Mouse (Mus musculus) CH12.LX (cell line): Measurements from ENCODE around the gene Dhrs11. TPM values are rescaled to one million over a fixed set of nuclear protein-coding genes. Genes with fewer than 3 reads are reported as not detected.
A peak's percentile ranks its signal among the peaks of the same experiment; 100 is the strongest.

ENCODE experiments used
- DNase-seq: peaks from one replicate; pipeline ENCODE4 v3.0.0-alpha.2; 2013; ENCODE audit errors: extremely low read depth
- H3K27ac ChIP-seq: 2 replicates; pipeline ENCODE4 v1.5.1; 2012; ENCODE audit warnings: low read depth, mild to moderate bottlenecking, control low read depth, moderate library complexity; ENCODE audit not compliant: insufficient read depth
- H3K27me3 ChIP-seq: replicated peaks from 2 replicates; pipeline ENCODE3; 2012; ENCODE audit warnings: inconsistent platforms
- H3K36me3 ChIP-seq, 2 experiments: replicated peaks in 1 of 2; 2 replicates each; pipeline versions ENCODE3 to v1.6.1; 2012; ENCODE audit warnings: inconsistent platforms in 1 of 2, low read length in 1 of 2, mild to moderate bottlenecking in 1 of 2, mixed read lengths in 1 of 2, moderate library complexity in 1 of 2; ENCODE audit not compliant: control insufficient read depth in 1 of 2, insufficient read depth in 1 of 2
- H3K4me1 ChIP-seq, 2 experiments: 2 replicates each; pipeline ENCODE4 v1.6.1; 2012; ENCODE audit warnings: inconsistent platforms in 1 of 2, moderate library complexity in 1 of 2; ENCODE audit not compliant: insufficient read depth in 2 of 2, control insufficient read depth in 1 of 2
- H3K4me2 ChIP-seq: 2 replicates; pipeline ENCODE4 v1.6.1; 2012; ENCODE audit warnings: low read depth, mild to moderate bottlenecking, control low read depth; ENCODE audit not compliant: poor library complexity, insufficient read depth, severe bottlenecking
- H3K4me3 ChIP-seq, 3 experiments: fragments of 150-350 bp in 1 of 3; sonication (generic) in 1 of 3; replicated peaks in 1 of 3; 2 replicates each; pipeline versions ENCODE3 to v1.5.1; 2011 to 2012; ENCODE audit warnings: low read depth in 2 of 3, low read length in 2 of 3, mild to moderate bottlenecking in 2 of 3, moderate library complexity in 2 of 3, control low read depth in 1 of 3, improper control_type of control experiment in 1 of 3, inconsistent platforms in 1 of 3, mixed read lengths in 1 of 3; ENCODE audit not compliant: poor library complexity in 1 of 3
- H3K79me2 ChIP-seq: replicated peaks from 2 replicates; pipeline ENCODE4 v1.6.1; 2012; ENCODE audit warnings: mild to moderate bottlenecking, moderate library complexity; ENCODE audit not compliant: control insufficient read depth, poor library complexity, insufficient read depth, severe bottlenecking; ENCODE audit errors: extremely low read depth
- H3K9ac ChIP-seq: 2 replicates; pipeline ENCODE4 v1.6.1; 2012; ENCODE audit warnings: low read depth, mild to moderate bottlenecking, control low read depth, moderate library complexity; ENCODE audit not compliant: insufficient read depth
- H3K9me3 ChIP-seq: replicated peaks from 2 replicates; pipeline ENCODE3; 2012; ENCODE audit warnings: low read length, inconsistent platforms, mixed read lengths
- CHD1 ChIP-seq: IDR thresholded peaks from 2 replicates; pipeline ENCODE4 v1.6.1; 2012; ENCODE audit warnings: low read depth, low read length, improper control_type of control experiment, inconsistent platforms
- CTCF ChIP-seq, 2 experiments: IDR thresholded peaks in 1 of 2; conservative IDR thresholded peaks in 1 of 2; 2 replicates each; pipeline ENCODE4 v1.5.1; 2011 to 2012; ENCODE audit warnings: low read depth in 2 of 2, low read length in 2 of 2, improper control_type of control experiment in 1 of 2, inconsistent platforms in 1 of 2, mild to moderate bottlenecking in 1 of 2, moderate library complexity in 1 of 2
- E2F4 ChIP-seq: IDR thresholded peaks from 2 replicates; pipeline ENCODE4 v1.6.1; 2011; ENCODE audit warnings: low read depth, low read length, improper control_type of control experiment; ENCODE audit not compliant: insufficient replicate concordance
- ELF1 ChIP-seq: IDR thresholded peaks from 2 replicates; pipeline ENCODE4 v1.6.1; 2014; ENCODE audit warnings: low read depth, mild to moderate bottlenecking, inconsistent platforms, low read length, improper control_type of control experiment
- EP300 ChIP-seq: IDR thresholded peaks from 2 replicates; pipeline ENCODE4 v1.6.1; 2011; ENCODE audit warnings: low read length, improper control_type of control experiment
- ETS1 ChIP-seq: conservative IDR thresholded peaks from 2 replicates; pipeline ENCODE4 v1.6.1; 2012; ENCODE audit warnings: low read depth, mild to moderate bottlenecking, inconsistent platforms, low read length, improper control_type of control experiment, moderate library complexity
- GABPA ChIP-seq: IDR thresholded peaks from 2 replicates; pipeline ENCODE4 v1.6.1; 2012; ENCODE audit warnings: low read depth, low read length, improper control_type of control experiment, inconsistent platforms; ENCODE audit not compliant: insufficient replicate concordance
- HCFC1 ChIP-seq: IDR thresholded peaks from 2 replicates; pipeline ENCODE4 v1.6.1; 2012; ENCODE audit warnings: low read depth, mild to moderate bottlenecking, inconsistent platforms, low read length, improper control_type of control experiment
- JUN ChIP-seq: IDR thresholded peaks from 2 replicates; pipeline ENCODE4 v1.6.1; 2011; ENCODE audit warnings: low read depth, mild to moderate bottlenecking, low read length, improper control_type of control experiment, moderate library complexity; ENCODE audit not compliant: insufficient read depth
- JUND ChIP-seq: conservative IDR thresholded peaks from 2 replicates; pipeline ENCODE4 v1.6.1; 2011; ENCODE audit warnings: low read depth, low read length, improper control_type of control experiment
- KAT2A ChIP-seq: IDR thresholded peaks from 2 replicates; pipeline ENCODE4 v1.6.1; 2012; ENCODE audit warnings: low read length, improper control_type of control experiment, inconsistent platforms; ENCODE audit not compliant: insufficient replicate concordance
- MAFK ChIP-seq: IDR thresholded peaks from 2 replicates; pipeline ENCODE4 v1.6.1; 2011; ENCODE audit warnings: low read length, improper control_type of control experiment; ENCODE audit not compliant: insufficient replicate concordance
- MAX ChIP-seq: IDR thresholded peaks from 2 replicates; pipeline ENCODE4 v1.6.1; 2011; ENCODE audit warnings: low read length, improper control_type of control experiment
- MEF2A ChIP-seq: IDR thresholded peaks from 2 replicates; pipeline ENCODE4 v1.6.1; 2014; ENCODE audit warnings: low read depth, mild to moderate bottlenecking, inconsistent platforms, low read length, improper control_type of control experiment, borderline replicate concordance
- MXI1 ChIP-seq: IDR thresholded peaks from 2 replicates; pipeline ENCODE4 v1.6.1; 2011; ENCODE audit warnings: mild to moderate bottlenecking, low read depth, low read length, improper control_type of control experiment
- MYC ChIP-seq: IDR thresholded peaks from 2 replicates; pipeline ENCODE4 v1.6.1; 2011; ENCODE audit warnings: low read depth, mild to moderate bottlenecking, improper control_type of control experiment, low read length
- NRF1 ChIP-seq: IDR thresholded peaks from 2 replicates; pipeline ENCODE4 v1.6.1; 2014; ENCODE audit warnings: low read depth, mild to moderate bottlenecking, inconsistent platforms, low read length, improper control_type of control experiment, moderate library complexity
- PAX5 ChIP-seq: IDR thresholded peaks from 2 replicates; pipeline ENCODE4 v1.6.1; 2012; ENCODE audit warnings: low read length, inconsistent platforms, mixed read lengths
- POLR2A ChIP-seq: IDR thresholded peaks from 2 replicates; pipeline ENCODE4 v1.6.1; 2011; ENCODE audit warnings: low read depth, mild to moderate bottlenecking, improper control_type of control experiment, low read length
- POLR2AphosphoS2 ChIP-seq: IDR thresholded peaks from 2 replicates; pipeline ENCODE4 v1.6.1; 2011; ENCODE audit warnings: low read depth, low read length, improper control_type of control experiment
- SIN3A ChIP-seq: IDR thresholded peaks from 2 replicates; pipeline ENCODE4 v1.6.1; 2012; ENCODE audit warnings: low read length, improper control_type of control experiment, inconsistent platforms
- SMC3 ChIP-seq: IDR thresholded peaks from 2 replicates; pipeline ENCODE4 v1.6.1; 2011; ENCODE audit warnings: low read depth, low read length, improper control_type of control experiment
- TCF12 ChIP-seq: IDR thresholded peaks from 2 replicates; pipeline ENCODE4 v1.6.1; 2014; ENCODE audit warnings: low read depth, mild to moderate bottlenecking, inconsistent platforms, low read length, improper control_type of control experiment
- UBTF ChIP-seq: IDR thresholded peaks from 2 replicates; pipeline ENCODE4 v1.6.1; 2012; ENCODE audit warnings: low read depth, mild to moderate bottlenecking, inconsistent platforms, low read length, improper control_type of control experiment, moderate library complexity
- USF1 ChIP-seq: IDR thresholded peaks from 2 replicates; pipeline ENCODE4 v1.6.1; 2014; ENCODE audit warnings: low read depth, mild to moderate bottlenecking, inconsistent platforms, low read length, improper control_type of control experiment
- USF2 ChIP-seq: conservative IDR thresholded peaks from 2 replicates; pipeline ENCODE4 v1.6.1; 2011; ENCODE audit warnings: low read depth, low read length, improper control_type of control experiment
- ZC3H11A ChIP-seq: IDR thresholded peaks from 2 replicates; pipeline ENCODE4 v1.6.1; 2012; ENCODE audit warnings: low read depth, mild to moderate bottlenecking, inconsistent platforms, low read length, improper control_type of control experiment
- ZKSCAN1 ChIP-seq: IDR thresholded peaks from 2 replicates; pipeline ENCODE4 v1.6.1; 2012; ENCODE audit warnings: low read depth, inconsistent platforms, low read length, improper control_type of control experiment, borderline replicate concordance
- ZNF384 ChIP-seq: IDR thresholded peaks from 2 replicates; pipeline ENCODE4 v1.6.1; 2012; ENCODE audit warnings: low read depth, low read length, improper control_type of control experiment, inconsistent platforms
- dilution Hi-C: fragments of 300-500 bp; cut with MboI; formaldehyde crosslinking; loops from 2 replicates; pipeline ENCODE4 v1.14.3; 2020; ENCODE audit warnings: low sequenced_read_pairs; ENCODE audit not compliant: extremely low pct_unique_long_range_greater_than_20kb, extremely low pct_ligation_motif_present
- in situ Hi-C: fragments of 300-500 bp; cut with MboI; formaldehyde crosslinking; loops from 3 replicates; pipeline ENCODE4 v1.14.3; 2019; ENCODE audit warnings: low sequenced_read_pairs, low pct_ligation_motif_present, low pct_unique_long_range_greater_than_20kb, mixed read lengths
- polyA plus RNA-seq: library from polyadenylated mRNA; unstranded; fragments of >175 nt; gene quantifications from 2 replicates; pipeline ENCODE4 v1.2.1, GENCODE M21; 2012; ENCODE audit warnings: low read depth; ENCODE audit not compliant: insufficient read length
- total RNA-seq, 2 experiments: library from RNA; depleted of rRNA; stranded (reverse); fragments of 300-350 nt in 1 of 2; fragments of >200 nt in 1 of 2; gene quantifications; 2 replicates each; pipeline ENCODE4 v1.2.3; 2012 to 2014

The Dhrs11 gene
- total and polyA plus RNA-seq, 3 experiments = 6.1 to 17.1 (median 8.3) TPM

DNA sequence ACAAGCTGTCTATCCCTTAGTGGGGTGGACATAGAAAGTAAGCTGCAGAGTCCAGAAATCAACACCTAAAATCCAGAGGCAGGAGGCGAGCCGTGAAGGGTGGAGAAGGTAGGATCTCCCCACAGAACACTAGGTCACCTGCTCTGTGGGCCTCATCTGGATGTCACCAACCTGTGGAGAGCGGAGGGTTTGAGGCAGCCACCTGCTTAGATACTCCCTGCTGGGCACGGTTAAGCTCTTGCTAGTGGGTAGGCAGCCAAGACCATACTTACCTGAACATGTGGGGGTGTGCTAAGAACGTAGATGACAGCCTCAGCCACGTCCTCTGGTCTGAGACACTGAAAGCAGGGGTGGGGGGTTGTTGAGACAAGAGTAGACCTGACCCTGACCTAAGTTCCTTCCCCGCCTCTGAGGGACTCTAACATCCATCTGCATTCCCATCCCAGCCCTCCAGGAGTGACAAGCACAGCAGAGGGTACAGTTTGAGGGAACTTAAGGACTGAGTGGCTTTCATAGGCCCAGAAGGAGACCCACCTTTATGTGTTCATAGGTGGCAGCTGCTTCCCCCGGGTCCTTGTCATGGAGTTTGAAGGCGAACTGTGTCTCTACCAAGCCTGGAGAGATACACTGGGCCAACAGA is 7.5 kb downstream of the Dhrs11 start:
- dilution Hi-C loops = no loop called here
- Histone ChIP-seq H3K79me2 (no peaks in the 10 kb centered on the region; the same call in 1 of the 2 replicates), H3K4me1 (peaks cover 4 to 44% of the 10 kb centered on the region in 2 experiments; a peak in 2 of 4 replicates)

DNA sequence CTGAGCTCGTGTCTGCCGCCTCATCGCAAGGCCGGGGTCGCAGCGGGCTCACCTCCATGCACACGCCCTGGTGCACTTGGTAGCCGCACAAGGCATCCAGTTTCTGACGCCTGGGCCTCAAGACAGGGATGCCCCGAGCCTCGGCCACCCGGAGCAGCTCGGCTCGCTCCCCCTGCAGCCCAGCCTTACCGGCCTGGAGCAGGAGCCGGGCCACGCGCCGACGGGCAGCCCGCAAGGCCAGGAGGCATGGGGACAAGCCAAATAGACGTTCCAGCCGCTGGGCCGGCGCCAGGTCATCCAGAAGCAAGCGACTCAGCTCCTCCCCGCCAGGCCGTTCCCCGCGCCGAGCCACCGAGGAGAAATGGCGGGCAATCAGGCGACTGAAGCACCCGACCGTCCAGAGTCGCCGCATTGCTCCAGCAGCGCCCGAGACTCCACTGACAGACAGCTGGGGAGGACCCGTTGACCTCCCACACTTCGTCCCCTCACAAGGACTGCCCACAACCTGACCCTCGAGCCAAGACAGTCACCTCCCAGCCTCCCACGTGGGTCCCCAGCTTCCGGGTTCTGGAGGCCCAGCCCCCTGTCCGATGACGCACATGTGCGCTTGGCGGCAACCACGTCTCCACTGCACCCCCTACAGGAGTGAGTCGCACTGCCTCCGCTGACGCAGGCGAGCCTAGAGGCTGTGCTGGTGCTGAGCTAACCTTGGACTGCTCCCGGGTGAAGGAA is 9.7 kb downstream of the Dhrs11 start, which contains the start of gene Mrm1:
TSS of gene Mrm1 (minus strand) at position 555 of the 732 bp plus-strand sequence.
- Histone ChIP-seq H3K4me2 (peak within 1 kb of the TSS; percentile 91), H3K27ac (peak within 1 kb of the TSS; percentile 84), H3K4me1 (peaks cover 4 to 46% of the 10 kb centered on the region in 2 experiments; a peak in 2 of 4 replicates), H3K36me3 (peaks cover 9 to 60% of the 10 kb centered on the region in 2 experiments), H3K4me3 (peak within 1 kb of the TSS; percentile 60 to 97 (median 87)), H3K9me3 (peaks cover 2% of the 10 kb centered on the region), H3K27me3 (no peaks in the 10 kb centered on the region), H3K79me2 (no peaks in the 10 kb centered on the region; the same call in 1 of the 2 replicates), H3K9ac (peak within 1 kb of the TSS; percentile 81)
- dilution Hi-C loops = no loop called here
- in situ Hi-C loops = loop anchor here (10.0 to 25.0 kb wide), 3 partner anchors 304 to 657 kb away; partner anchors contain the start of genes Aatf and Gm11437
- DNase-seq = peak; percentile 98
- no peak for TF ChIP-seq MAFK
- peak; percentile 24; the same call in 1 of the 2 replicates for TF ChIP-seq JUN
- TF ChIP-seq E2F4 = peak; percentile 90; the same call in 1 of the 2 replicates
- peak; percentile 85 for TF ChIP-seq TCF12
- peak; percentile 79 for TF ChIP-seq MEF2A
- TF ChIP-seq CTCF (conservative IDR thresholded peaks at IDR 0.05 in 1 of 2, IDR thresholded peaks at IDR 0.05 in 1 of 2; ENCODE audit: low read depth in 2 of 2, low read length in 2 of 2) = peak; percentile 32 to 91; a peak in 2 of 4 replicates
- TF ChIP-seq MAX = peak; percentile 100
- peak; percentile 76 for TF ChIP-seq USF2
- TF ChIP-seq SIN3A = peak; percentile 98
- 0 out of 2 replicates have a peak, but pooled peaks have one; percentile 20 for TF ChIP-seq SMC3
- TF ChIP-seq ELF1 = peak; percentile 100
- no peak for TF ChIP-seq ZC3H11A
- no peak for TF ChIP-seq JUND
- no peak for TF ChIP-seq EP300
- no peak for TF ChIP-seq ZKSCAN1
- TF ChIP-seq KAT2A = no peak
- peak; percentile 77 for TF ChIP-seq POLR2A
- peak; percentile 69 for TF ChIP-seq NRF1
- no peak for TF ChIP-seq ZNF384
- TF ChIP-seq USF1 = peak; percentile 88
- peak; percentile 89 for TF ChIP-seq POLR2AphosphoS2
- peak; percentile 64; the same call in 1 of the 2 replicates for TF ChIP-seq ETS1
- no peak; the same call in 1 of the 2 replicates for TF ChIP-seq UBTF
- TF ChIP-seq PAX5 = no peak
- peak; percentile 100 for TF ChIP-seq MYC
- TF ChIP-seq MXI1 = peak; percentile 100
- no peak for TF ChIP-seq GABPA
- peak; percentile 72 for TF ChIP-seq HCFC1
- no peak for TF ChIP-seq CHD1

More for the DNA sequence above, 7.5 kb downstream of the Dhrs11 start:
- Histone ChIP-seq H3K9ac (no peak overlapping the region), H3K27me3 (no peaks in the 10 kb centered on the region), H3K36me3 (peaks cover 7 to 66% of the 10 kb centered on the region in 2 experiments), H3K27ac (no peak overlapping the region), H3K4me2 (no peak overlapping the region), H3K4me3 (no peak overlapping the region), H3K9me3 (peaks cover 2% of the 10 kb centered on the region)
- in situ Hi-C loops = loop anchor here (25.0 kb wide), 1 partner anchor 659 kb away; the partner anchor contains the start of gene Gm11437
- no peak for TF ChIP-seq GABPA
- DNase-seq = no peak
